Mouse (Mus musculus) WW6 (cell line): Measurements from ENCODE around the gene Qrfp.

Experiments used
- DNase-seq: peaks from one replicate; pipeline ENCODE4 v3.0.0-alpha.2; 2013; ENCODE audit warnings: low read depth, low spot score

The Qrfp gene

DNA sequence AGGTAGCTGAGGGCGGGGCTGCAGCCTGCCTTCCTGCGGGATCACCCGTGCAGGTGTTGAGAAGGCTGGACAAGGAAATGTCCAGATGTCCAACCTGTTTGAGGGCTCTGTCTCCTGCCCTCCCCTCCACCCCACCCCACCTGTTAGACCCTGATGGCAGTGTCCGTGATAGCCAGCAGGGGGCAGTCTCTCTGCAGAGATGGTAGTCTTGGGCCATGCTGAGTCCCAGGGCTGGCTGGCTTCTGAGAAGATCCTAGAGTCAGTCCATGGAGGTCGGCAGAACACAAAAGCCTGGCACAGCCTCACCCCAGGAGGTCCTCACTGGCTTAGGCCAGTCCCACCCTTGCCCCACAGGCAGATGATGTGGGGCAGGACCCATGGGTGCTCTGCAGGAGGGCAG is 5.0 kb upstream of the Qrfp start:
- DNase-seq = no peak

DNA sequence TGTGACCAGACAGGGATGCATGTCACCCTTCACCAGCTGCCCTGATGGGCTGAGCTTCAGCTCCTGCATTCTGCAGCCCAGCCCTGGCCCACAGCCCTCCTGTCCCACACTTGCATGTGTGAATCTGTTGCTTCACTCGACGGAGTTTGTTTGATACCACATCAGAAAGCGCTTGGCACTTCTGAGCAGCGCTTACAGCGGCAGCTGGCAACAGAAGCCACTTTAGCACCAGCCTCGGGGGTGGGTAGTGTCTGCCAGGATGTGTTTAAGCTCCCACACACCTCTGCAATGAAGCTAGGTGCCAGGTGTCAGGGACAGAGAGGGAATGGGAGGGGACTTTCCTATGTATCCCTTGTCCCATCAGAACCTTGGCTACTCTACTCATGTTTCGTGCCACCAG is 4.3 kb upstream of the Qrfp start:
- DNase-seq = no peak

DNA sequence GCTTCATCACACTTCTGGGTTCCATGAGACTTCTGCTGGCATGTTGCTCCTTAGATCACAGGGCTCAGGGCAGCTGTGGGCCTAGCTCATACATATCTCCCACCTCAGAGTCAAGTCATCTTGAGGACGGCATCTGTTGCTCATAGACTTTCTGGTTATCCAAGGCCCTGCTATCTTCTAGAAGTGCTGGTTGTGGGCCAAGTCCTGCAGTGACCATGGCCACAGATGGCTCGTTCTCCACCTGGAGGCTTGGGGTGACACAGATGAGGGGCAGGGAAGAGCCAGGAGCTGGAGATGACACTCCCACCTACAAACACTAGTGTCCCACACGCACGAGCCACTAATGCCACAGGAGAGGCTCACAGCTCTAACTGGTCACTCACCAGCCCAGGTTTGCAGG is 3.3 kb upstream of the Qrfp start:
- no peak for DNase-seq

DNA sequence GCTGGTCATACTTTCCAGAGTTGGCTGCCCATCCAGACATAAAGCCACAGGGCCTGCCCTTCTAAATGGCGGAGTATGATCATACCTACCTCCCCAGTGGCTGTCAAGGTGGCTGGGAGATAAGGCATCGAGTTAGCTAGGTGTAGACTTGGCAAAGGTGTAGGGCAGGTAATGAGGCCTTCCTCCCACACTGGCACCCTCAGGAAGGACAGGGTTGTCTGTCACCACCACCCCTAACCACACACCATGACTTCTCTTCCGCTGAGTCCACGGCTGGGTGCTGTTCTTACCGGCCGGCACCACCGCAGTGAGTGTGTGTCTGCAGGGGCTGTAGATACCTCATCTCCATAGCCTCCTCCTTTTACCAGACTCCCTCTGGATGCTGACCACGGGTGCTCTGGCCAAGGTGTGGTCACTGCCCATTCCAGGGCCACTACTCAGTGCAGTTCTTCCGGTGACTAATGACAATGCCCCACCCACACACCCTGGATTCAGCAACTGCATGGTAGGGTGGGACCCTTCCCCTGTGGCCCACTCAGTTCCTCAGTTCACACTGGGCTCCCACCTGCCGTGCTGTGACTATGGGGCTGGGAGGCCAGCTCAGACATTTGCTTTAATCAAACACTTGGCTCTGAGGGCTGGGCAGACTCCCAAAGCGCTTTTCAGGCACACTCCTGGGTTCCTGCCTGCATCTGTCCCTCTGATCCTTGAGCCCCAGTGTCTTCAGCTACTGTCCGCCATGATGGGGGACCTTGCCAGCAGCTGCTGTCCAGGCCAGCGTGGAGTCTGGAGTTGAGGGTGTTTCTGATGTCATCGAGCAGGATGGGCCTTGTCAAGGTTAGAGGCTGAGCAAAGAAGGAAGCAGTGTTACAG is 942 bp upstream of the Qrfp start:
- no peak for DNase-seq

DNA sequence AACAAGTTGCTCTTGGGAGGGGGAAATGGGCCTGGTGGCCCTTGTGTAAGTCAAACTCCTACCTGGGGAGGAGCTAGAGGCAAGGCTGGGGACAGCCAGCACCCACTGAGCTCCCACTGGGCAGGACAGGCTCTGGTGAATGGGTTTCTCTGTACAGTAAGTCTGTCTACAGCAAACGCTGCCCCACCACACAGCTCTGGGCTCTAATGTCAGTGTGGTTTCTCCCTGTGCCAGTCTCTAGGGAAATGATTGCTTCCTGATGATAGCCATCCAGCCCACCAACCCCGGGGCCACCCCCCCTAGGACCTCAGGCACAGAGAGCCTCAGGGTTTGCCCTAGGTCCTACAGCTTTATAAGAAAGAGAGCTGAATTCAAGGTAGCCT is 1.0 kb downstream of the Qrfp start:
- DNase-seq = no peak

DNA sequence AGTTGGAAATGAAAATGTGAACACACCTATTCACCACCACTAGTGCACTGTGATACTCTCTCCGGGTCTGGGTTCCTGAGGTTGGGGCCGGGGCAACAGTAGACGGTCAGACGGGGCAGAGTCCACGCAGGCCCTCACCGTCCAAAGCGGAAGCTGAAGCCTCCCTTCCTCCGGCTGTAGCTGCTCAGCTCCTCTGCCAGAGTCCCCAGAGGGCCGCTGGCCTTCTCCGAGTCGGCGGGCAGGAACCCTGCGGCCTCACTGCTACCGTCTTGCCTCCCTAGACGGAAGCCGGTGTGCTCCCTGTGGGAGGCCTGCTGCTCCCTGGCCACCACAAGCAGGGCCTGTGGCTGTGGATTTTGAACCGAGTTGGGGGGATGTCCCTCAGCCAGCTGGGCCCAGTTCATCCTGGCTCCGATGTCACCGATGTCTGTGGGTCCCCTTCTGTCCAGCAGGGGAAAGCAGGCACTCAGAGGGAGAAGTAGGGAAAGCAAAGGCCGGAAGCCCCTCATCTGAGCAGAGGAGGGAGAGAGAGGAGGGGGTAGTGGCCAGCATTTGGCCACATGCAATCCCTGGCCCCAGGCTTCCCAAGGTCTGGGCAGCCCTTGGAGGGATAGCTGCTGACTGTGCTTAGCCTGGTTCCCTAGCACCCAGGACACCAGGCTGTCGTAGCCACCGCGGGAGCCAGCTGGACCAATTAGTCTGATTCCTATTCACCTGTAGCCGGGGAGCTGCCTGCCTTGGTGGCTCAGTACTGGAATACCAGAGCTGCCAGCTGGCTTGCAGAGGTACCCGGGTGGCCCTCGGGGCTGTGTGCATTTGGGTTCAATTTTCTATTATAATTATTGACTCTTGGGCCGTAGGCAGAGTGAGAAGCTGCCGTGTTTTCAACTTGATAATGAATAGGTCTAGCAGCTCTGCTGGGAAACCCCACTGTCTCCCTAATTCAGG is 1.7 kb downstream of the Qrfp start:
- no peak for DNase-seq

DNA sequence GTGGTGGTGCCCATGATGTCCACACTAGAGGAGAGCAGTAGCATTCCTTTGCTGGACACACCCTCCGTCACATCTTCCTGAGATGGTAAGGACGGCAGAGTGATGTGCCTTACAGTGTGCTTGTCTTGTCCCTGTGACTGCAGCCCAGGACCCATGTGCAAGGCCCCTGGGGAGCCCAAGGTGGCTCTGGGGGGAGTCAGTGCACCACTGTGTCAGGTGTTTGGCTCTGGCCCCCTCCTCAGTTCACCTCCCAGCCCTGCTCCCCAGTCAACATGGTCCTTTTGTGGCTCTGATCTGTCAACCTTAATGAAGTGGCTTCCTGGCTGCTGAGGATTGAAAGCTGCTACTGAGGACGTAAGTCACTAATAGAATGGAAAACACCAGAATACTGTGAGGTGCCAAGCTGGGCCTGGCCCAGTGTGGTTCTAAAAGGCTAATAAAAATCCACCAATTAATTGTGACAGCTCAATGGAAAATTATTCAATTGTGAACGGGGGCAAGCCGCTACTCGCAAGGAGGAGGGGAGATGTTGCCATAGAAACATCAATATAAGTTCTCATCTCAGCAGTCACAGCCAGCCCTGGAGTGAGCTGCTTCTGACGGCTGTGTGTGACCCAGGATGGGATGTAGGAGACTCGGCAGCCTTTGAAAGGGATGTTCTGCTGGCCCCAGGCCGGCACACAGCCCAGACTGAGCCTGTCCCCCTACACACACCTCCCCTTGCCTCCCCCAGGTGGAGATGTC is 3.6 kb downstream of the Qrfp start:
- no peak for DNase-seq

DNA sequence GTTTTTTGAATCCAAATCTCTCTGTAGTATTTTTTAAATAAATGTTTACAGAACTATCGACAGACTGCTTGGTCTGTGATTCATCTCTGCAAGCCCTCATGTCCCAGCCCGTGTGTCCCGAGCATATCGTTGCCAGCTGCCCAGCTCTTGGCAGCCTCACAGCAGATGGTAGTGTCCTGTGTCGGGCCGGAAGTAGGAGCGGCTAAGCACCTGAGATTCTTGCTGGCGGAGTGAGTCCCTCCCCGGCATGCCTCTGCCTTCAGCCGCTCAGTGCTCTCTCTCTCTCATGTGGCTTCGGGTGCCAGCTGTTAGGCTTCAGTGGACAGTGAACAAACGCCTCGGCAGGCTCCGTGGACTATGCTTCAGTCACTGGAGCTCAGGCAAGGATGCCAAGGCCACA is 6.9 kb downstream of the Qrfp start:
- no peak for DNase-seq

DNA sequence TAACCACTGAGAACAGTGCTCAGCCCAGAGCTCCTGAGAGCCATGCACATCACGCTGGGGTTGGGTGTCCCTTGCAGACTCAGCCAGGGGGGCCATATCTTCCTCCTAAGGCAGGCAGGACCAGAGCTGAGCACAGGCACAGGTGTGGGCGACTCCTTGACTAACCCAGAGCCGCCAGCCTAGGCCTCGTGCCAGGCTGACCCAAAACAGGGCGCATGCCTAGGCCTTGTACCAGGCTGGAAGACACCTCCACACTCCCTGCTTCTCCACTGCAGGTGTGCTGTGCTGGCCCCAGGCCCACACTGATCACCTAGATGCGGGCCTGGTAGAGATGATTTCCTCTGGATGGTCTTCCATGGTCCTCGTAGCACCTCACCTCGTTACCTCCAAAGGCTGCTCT is 7.6 kb downstream of the Qrfp start:
- DNase-seq = no peak

DNA sequence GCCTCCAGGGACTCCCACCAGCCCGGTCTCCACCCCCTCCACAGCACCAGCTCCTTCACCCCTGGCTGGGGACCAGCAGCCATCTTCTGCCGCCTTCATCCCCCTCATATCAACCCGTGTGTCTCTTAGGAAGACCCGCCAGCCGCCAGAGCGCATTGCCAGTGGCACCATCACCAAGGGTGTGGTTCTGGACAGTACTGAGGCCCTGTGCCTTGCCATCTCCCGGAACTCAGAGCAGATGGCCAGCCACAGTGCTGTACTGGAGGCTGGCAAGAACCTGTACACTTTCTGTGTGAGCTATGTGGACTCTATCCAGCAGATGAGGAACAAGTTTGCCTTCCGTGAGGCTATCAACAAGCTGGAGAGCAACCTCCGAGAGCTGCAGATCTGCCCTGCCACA is 9.0 kb downstream of the Qrfp start:
- DNase-seq = no peak

DNA sequence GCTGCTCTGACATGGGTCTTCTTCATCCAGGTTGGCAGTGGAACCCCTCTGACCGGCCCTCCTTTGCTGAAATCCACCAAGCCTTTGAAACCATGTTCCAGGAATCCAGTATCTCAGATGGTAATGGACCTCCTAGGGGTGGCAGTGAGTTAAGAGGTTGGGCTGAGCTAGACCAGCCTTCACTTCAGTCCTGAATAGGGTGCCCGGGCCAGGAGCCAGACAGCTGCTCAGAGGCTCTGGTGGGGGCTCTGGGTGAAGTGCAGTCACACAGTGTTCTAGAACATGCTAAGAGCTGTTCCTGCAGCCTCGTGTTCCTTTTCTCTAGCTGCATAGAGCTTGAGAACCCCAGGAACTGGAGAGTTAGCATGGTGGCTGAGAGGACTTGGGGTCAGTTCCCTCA is 13.4 kb downstream of the Qrfp start:
- DNase-seq = no peak

DNA sequence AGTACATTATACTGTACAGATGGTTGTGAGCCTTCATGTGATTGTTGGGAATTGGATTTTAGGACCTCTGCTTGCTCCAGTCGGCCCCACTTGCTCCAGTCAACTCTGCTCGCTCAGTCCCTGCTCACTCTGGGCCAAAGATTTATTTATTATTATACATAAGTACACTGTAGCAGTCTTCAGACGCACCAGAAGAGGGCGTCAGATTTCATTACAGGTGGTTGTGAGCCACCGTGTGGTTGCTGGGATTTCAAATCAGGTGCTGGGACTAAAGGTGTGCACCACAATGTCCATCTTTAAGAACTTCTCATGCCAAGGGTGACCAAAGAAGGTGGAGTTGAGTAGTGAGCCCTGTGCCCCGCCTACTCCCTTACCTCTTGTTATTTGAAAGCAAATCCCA is 17.8 kb downstream of the Qrfp start:
- DNase-seq = no peak

DNA sequence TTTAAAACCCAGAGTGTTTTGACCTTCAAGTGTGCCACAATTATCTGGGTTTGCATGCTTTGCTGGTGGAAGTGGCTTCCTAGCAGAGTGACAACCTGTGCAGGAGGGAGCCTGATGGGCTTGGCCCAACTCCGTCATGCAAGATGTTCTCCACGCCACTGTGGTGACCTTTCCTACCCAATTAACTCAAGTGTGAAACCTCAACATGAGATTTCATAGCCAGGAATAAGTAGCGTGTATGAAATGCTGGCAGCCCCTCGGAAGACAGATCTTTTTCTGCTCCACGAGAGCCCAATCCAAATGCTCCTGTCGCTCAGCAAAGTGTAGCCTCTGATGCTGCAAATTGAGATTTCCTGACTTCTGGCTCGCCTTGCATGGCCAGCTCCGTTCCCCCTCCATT is 19.1 kb downstream of the Qrfp start:
- no peak for DNase-seq

DNA sequence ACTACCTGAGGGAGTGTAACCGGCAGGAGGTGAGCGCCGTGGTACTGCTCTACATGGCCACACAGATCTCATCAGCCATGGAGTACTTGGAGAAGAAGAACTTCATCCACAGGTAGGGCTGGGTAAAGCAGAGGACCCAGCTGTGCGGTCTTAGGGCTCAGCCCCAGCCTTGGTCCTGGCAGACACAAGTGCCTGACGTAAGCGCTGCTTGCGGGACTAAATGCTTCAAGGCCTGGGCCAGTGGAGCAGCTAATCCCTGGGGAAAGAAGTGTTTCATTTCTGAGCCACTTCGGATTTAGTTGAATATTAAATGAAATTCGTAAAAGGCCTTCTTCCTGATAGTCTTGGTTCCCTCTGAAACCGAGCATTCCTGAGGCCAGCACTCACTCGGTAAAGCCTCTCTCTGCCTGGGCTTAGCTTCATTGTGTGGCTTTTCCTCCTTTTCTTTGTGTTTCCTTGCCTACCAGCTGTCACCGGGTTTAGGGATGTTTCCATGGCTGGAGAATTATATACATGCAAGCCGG is 19.6 kb downstream of the Qrfp start:
- no peak for DNase-seq

DNA sequence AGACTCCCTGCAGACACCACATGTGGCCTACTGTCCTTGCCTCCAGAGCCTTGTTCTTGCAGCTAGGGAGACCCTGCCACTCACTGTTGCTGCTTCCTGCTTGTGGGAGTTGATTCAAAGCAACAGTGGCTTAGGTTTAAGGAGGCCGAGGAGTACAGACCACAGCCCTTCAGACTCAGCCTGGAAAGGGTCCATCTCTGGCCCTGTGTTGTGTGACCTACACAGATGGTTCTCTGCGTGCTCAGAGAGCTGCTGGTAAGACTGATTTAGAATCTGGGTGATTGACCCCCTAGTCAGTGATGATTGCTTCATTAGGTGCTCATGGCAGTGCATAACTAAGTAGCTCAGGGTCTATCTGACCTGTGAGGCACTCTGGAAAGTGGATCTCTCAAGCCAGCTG is 21.2 kb downstream of the Qrfp start:
- DNase-seq = no peak

DNA sequence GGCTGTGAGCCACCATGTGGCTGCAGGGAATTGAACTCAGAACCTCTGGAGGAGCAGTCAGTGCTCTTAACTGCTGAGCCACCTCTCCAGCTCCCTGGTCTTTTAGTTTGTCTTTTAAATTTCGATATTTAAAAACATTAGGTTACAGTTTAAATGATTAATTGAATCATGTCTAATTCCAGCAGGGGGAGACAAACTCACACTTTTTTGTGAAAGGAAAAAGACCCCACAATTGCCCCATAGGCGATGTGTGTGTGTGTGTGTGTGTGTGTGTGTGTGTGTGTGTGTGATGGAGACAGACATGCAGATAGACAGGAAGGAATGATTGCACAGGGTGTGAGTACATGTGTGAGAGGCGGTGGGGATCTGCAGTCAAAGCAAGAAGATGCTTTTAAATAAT is 22.2 kb downstream of the Qrfp start:
- no peak for DNase-seq

DNA sequence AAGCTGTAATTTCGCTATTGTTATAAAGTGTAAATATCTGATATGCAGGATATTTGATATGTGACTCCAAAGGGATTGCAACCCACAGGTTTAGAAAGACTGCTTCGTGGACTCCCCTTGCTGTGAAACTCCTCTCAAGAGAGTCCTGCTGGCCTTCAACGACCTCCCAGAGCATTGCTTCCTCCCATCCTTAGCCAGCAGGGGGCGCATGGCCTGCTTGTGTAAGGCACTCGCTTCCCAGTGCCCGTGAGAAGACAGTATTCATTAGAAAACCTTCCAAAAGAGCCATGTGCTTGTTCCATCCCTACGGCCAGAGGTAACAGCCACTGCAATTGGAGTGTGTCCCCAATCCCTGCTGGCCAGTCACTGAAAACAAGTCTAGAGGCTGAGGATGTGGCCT is 23.4 kb downstream of the Qrfp start:
- DNase-seq = no peak

DNA sequence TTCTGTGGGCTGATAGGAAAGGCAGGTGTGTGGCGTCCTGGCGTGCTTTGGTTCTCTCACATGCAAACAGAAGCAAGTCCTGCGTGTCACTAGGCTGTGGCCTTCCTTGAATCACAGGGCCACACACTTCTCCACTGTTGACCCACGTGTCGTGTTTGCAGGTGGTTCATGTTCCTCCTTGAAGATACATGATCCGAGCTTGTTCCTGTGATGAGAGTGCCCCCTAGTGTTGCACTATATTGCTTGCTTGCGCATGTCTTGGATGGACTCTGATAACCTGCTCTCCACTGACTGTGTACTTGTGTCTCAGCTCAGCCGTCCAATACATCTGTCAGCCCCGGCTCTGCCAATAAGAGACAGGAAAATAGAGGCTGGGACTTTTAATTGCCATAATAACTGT is 25.3 kb downstream of the Qrfp start:
- peak; percentile 53 for DNase-seq

DNA sequence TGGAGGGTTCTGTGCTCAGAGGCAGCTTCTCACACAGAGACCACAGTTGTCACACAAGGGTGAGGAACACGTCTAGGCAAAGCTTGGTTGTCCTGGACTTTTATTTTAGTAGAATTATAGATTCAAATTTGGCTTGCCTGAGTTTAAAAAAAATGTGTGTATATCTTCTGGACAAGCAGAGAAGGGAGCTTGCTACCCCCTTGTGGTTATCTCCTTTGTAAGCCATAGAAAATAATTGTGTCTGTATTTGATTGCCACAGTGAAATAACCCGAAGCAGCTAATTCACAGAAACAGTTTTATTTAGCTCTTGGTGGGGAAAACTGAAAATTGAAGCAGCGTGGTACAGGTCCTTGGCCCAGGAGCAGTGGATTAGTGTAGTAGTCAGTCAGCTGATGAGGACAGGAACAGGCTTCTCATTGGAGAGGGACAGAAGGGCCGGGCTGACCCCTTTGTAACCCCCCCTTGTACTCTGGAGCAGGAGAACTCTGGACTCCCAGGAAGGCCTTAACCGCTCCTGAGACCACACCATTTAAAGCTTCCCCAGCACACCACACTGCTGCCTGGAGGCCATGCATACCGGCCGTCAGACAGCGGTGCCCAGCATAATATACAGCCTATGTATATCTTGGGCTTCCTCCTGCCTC is 27.3 kb downstream of the Qrfp start:
- DNase-seq = no peak

DNA sequence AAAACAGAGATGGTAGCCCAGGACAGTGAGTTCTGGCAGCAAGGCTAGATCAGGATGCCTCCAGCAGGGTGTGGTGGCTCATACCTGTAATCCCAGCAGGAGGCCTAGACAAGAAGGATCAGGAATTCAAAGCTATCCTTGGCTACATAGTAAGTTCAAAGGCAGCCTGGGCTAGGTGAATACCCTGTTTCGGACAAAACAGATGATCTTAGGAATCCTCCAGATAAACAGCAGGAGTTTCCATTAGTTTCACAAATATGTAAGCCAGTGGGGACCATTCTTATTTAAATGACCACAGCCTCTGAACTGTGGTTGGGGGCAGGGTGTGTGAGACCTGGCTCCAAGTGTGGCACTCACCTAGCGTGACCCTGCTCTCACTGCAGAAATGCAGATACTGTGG is 31.1 kb downstream of the Qrfp start:
- DNase-seq = peak; percentile 34

DNA sequence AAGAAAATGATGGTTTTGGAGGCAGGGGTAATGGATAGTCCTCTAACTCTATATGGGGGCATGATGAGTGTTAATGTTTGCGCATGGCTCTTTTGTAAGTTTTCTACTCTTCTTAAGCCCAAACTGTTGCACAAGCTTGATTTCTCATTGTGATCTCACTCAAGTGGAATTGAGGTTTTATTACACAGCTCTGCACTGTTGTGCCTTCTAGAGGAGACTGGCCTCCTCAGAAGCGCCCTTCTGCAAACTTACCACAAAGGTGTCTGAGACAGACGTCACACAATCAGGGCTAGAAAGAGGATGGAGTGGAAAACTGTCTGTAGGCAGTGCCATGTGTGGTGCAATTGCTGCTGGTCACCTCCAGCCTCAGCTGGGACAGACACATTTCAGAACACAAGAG is 33.9 kb downstream of the Qrfp start:
- no peak for DNase-seq
